Mouse (Mus musculus) neutrophil, adult 65 days (primary cell): ENCODE data around the gene Ces2h. TPM values are rescaled to one million over a fixed set of nuclear protein-coding genes. Genes with fewer than 3 reads are reported as not detected.

Experiments
- total RNA-seq: library from RNA; stranded (reverse); gene quantifications from 2 replicates; pipeline ENCODE4 v1.2.4, GENCODE M21; 2023

The Ces2h gene
- not detected in 2 replicates for total RNA-seq

GRCm38 (mm10) chr8:105000586-105000985 is at the start of gene Ces2h:
Ces2h (plus strand) TSS chr8:105000853.

DNA sequence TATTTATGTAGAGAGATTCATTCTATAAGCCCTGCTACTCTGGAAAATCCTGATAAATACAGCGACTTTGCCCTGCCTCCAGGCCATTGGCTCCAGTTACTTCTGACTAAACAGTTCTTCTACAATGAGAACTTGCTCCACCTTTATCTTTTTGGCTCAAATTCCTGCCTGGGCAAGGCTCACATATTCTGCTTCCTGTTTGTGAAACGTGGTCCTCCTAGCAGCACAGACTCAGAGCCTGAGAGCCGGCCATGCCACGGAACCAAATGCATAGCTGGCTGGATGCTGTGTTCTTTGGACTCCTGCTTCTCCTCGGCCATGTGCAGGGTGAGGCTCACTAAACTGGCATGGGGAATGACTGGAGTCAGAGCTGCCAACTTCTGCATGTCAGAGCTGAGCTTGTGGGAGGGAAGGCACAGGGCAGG is 39.1 kb upstream of the Ces2h start, which contains the start of gene Ces2g:
Gene Ces2g (plus strand): TSS at position 182 of the 425 bp plus-strand sequence.

GRCm38 (mm10) chr8:105048371-105048854 is 47.8 kb downstream of the Ces2h start, which contains the start of gene Ces3a:
Ces3a (plus strand) TSS chr8:105048601.

Other genes starting within 250 kb of the Ces2h start
- not detected in 2 replicates for gene Ces2b, start 169.3 kb upstream of the Ces2h start, total RNA-seq
- not detected in 2 replicates for gene Ces2c, start 153.8 kb upstream of the Ces2h start, total RNA-seq
- gene Ces2e, start 74.6 kb upstream of the Ces2h start, total RNA-seq, result not detected in 2 replicates
- not detected in 2 replicates for gene Ces2f, start 53.5 kb upstream of the Ces2h start, total RNA-seq
- 2.3 and 2.5 TPM in 2 replicates for gene Ces2g, start 39.1 kb upstream of the Ces2h start, total RNA-seq
- not detected in 2 replicates for gene Ces3a, start 47.7 kb downstream of the Ces2h start, total RNA-seq
- not detected in 2 replicates for gene Ces3b, start 82.9 kb downstream of the Ces2h start, total RNA-seq
- not detected in 2 replicates for gene Ces4a, start 130.9 kb downstream of the Ces2h start, total RNA-seq
- gene Cbfb, start 169.8 kb downstream of the Ces2h start, total RNA-seq, result 62.9 and 82.1 TPM in 2 replicates
- gene D230025D16Rik, start 224.3 kb downstream of the Ces2h start, total RNA-seq, result 39.6 and 54.8 TPM in 2 replicates